Mouse (Mus musculus): ENCODE data around the gene Pde4b. TPM values are rescaled to one million over a fixed set of nuclear protein-coding genes. Genes with fewer than 3 reads are reported as not detected.
A peak's percentile ranks its signal among the peaks of the same experiment; 100 is the strongest.

Gene Pde4b
- polyA plus RNA-seq, 1 experiment: 4.9 TPM

DNA sequence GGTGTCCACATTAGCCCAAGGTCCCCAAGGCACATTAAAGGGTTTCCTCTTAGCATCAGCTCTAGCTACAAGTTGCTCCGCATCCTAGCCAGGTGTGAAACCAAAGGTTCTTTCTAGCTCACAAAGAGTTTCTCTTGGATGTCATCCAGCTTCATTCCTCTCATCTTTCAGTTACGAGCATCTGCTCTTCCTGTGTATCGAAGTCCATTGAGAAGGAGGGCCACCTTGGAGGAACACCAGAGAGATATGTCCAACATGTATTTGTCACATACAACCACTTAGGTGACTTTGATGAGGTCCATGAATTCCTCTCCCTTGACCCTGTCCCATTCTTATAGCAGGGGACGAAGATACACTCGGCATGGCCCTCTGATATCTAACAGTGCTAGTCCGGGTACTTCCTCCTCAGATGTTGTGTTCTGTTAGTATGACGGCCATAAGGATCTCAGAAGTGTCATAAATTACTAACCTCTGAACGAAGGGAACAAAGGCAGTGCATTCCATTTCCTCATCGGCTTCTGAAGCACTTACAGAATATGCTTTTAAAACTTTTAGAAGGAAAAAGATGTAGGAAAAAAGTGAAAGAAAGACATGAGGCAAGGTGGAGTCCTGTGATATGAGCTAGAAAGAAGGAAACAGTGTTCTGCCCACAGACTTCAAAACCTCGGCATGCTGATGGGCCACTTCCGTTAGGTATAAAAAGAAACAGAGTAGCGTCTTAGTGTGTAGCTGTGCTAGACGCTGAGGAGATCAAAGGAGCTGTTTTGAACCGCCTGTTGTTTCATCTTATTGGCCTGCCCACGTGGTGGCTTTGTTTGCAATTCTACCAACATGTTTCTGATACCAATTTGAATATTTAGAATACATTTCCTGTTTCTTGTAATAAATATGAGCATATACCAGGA lies 419.3 kb downstream of the Pde4b start:
- Histone ChIP-seq H3K27ac (replicated peaks; ENCODE audit: low read depth, low read length) (peak overlapping the region; percentile 53), H3K4me1 (ENCODE audit: control insufficient read depth, insufficient read depth, insufficient read length, low read length) (peaks cover 33% of the 10 kb centered on the region), H3K4me3 (ENCODE audit: insufficient read depth, low read depth, low read length) (no peak overlapping the region; the same call in 1 of the 2 replicates)

GRCm38 (mm10) chr4:102507344-102507743 lies 420.0 kb downstream of the Pde4b start:
- no peak overlapping the region for H3K4me3 ChIP-seq (ENCODE audit: insufficient read depth, low read depth, low read length)
- H3K27ac ChIP-seq (replicated peaks; ENCODE audit: low read depth, low read length): no peak overlapping the region
- H3K4me1 ChIP-seq (ENCODE audit: control insufficient read depth, insufficient read depth, insufficient read length, low read length): peaks cover 37% of the 10 kb centered on the region

DNA sequence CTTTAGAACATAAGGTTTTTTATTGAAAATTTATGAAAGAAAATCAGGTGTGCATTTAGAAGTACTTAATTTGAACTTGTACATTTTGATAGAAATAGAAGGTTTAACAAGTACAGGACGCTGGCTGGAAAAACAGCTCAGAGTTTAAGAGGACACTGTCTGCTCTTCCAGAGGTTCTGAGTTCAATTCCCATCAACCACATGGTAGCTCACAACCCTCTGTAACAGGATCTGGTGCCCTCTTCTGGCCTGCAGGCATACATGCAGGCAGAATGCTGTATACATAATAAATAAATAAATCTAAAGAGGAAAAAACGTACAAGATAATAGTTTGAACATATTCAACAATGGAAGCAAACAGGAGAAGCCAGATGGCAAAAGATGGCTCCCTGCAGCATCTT lies 420.4 kb downstream of the Pde4b start:
- Histone ChIP-seq H3K4me1 (ENCODE audit: control insufficient read depth, insufficient read depth, insufficient read length, low read length) (peaks cover 37% of the 10 kb centered on the region), H3K27ac (replicated peaks; ENCODE audit: low read depth, low read length) (no peak overlapping the region), H3K4me3 (ENCODE audit: insufficient read depth, low read depth, low read length) (no peak overlapping the region)

DNA sequence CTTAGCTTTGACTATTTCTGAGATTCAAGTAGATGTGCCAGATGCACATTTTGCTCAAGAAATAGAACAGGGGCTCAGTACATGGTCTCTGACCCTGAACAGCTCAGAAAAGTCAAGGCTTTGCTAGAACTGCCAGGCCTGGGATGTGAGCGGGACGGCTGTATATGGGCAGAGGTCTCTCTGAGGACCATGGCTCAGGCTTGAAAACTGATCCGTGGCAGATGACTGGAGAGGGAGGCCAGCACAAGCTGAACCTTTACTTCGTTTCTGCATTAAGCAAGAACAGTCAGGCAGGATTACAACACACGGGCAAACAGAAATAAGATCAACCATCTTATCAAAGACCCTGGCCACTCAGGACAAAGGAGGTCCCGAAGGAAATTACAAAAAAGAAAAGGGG lies 422.7 kb downstream of the Pde4b start:
- H3K27ac ChIP-seq (replicated peaks; ENCODE audit: low read depth, low read length): peak overlapping the region; percentile 21; the same call in 1 of the 2 replicates
- no peak overlapping the region for H3K4me3 ChIP-seq (ENCODE audit: insufficient read depth, low read depth, low read length)
- peaks cover 30% of the 10 kb centered on the region for H3K4me1 ChIP-seq (ENCODE audit: control insufficient read depth, insufficient read depth, insufficient read length, low read length)

DNA sequence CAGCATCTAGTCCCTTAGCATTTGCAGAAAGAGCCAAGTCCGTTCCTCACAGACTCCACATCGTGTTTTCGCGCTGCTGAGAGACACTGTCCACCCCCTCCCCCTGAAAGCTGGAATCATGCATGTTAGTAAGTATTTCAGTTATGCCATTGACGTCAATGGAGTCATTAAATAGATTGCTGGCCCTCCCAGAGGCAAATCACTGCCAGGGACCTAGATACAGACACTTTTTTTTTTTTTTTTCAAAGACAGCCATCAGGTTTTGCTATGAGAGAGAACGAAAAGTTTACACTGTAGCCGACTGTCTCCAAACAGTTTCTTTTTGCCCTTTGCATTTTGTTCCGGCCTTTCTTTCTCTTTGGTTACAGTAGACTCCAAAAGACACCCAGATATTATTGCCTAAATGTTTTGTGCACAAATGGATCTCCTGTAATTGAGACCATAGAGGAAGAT lies 423.6 kb downstream of the Pde4b start:
- Histone ChIP-seq H3K4me3 (ENCODE audit: insufficient read depth, low read depth, low read length) (peak overlapping the region; percentile 8; the same call in 1 of the 2 replicates), H3K27ac (replicated peaks; ENCODE audit: low read depth, low read length) (peak overlapping the region; percentile 69), H3K4me1 (ENCODE audit: control insufficient read depth, insufficient read depth, insufficient read length, low read length) (peaks cover 31% of the 10 kb centered on the region)

DNA sequence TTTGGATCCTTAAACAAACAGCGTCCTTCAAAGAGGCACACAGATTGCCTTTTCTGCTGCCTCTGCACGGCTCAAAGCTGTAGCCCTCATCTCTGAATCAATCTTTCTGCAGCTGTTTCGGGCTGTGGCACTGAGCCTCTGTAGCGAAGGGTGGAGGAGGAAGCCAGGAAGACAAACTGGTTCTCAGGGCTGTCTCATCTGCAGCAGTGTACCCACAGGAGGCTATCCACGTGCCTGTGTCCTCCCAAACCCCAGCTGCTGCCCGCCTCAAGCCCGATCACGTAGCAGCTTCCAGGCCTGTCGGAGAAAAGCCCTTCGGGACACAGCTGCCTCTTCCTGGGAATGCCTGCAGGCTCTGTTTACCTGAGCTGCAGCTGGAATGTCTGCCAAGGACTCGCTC lies 424.2 kb downstream of the Pde4b start:
- H3K27ac ChIP-seq (replicated peaks; ENCODE audit: low read depth, low read length): peak overlapping the region; percentile 69
- H3K4me3 ChIP-seq (ENCODE audit: insufficient read depth, low read depth, low read length): peak overlapping the region; percentile 4; the same call in 1 of the 2 replicates
- H3K4me1 ChIP-seq (ENCODE audit: control insufficient read depth, insufficient read depth, insufficient read length, low read length): peaks cover 26% of the 10 kb centered on the region

GRCm38 (mm10) chr4:102512940-102513339 lies 425.6 kb downstream of the Pde4b start:
- peaks cover 25% of the 10 kb centered on the region for H3K4me1 ChIP-seq (ENCODE audit: control insufficient read depth, insufficient read depth, insufficient read length, low read length)
- H3K4me3 ChIP-seq (ENCODE audit: insufficient read depth, low read depth, low read length): no peak overlapping the region
- no peak overlapping the region for H3K27ac ChIP-seq (replicated peaks; ENCODE audit: low read depth, low read length)

- H3K27ac ChIP-seq (replicated peaks; ENCODE audit: low read depth, low read length): no peak overlapping the region
- H3K4me3 ChIP-seq (ENCODE audit: insufficient read depth, low read depth, low read length): no peak overlapping the region
- H3K4me1 ChIP-seq (ENCODE audit: control insufficient read depth, insufficient read depth, insufficient read length, low read length): peaks cover 25% of the 10 kb centered on the region
Measured at GRCm38 (mm10) chr4:102513514-102513913, 426.2 kb downstream of the Pde4b start.

- Histone ChIP-seq H3K27ac (replicated peaks; ENCODE audit: low read depth, low read length) (no peak overlapping the region), H3K4me3 (ENCODE audit: insufficient read depth, low read depth, low read length) (no peak overlapping the region), H3K4me1 (ENCODE audit: control insufficient read depth, insufficient read depth, insufficient read length, low read length) (peaks cover 22% of the 10 kb centered on the region)
Measured at GRCm38 (mm10) chr4:102514972-102515835, 427.9 kb downstream of the Pde4b start.

DNA sequence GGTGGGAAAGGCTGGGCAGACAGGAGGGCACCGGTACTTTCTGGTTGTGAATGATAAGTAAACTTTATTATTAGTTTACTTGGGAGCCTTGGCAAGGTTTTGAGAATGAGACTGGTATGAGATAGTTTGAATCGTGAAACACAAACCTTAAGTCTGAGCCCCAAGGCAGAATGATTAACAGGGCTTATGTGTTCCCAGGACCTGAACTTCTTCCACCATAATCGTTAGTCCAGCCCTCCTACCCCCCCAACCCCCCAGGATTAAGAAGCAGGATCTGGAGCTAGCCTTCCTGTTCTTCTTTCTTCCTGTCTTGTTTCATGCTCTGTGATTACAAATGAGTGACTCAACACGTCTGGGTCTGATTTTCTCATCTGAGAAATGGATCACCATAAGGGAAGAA lies 429.1 kb downstream of the Pde4b start:
- H3K27ac ChIP-seq (replicated peaks; ENCODE audit: low read depth, low read length): no peak overlapping the region
- H3K4me3 ChIP-seq (ENCODE audit: insufficient read depth, low read depth, low read length): no peak overlapping the region
- peaks cover 21% of the 10 kb centered on the region for H3K4me1 ChIP-seq (ENCODE audit: control insufficient read depth, insufficient read depth, insufficient read length, low read length)

DNA sequence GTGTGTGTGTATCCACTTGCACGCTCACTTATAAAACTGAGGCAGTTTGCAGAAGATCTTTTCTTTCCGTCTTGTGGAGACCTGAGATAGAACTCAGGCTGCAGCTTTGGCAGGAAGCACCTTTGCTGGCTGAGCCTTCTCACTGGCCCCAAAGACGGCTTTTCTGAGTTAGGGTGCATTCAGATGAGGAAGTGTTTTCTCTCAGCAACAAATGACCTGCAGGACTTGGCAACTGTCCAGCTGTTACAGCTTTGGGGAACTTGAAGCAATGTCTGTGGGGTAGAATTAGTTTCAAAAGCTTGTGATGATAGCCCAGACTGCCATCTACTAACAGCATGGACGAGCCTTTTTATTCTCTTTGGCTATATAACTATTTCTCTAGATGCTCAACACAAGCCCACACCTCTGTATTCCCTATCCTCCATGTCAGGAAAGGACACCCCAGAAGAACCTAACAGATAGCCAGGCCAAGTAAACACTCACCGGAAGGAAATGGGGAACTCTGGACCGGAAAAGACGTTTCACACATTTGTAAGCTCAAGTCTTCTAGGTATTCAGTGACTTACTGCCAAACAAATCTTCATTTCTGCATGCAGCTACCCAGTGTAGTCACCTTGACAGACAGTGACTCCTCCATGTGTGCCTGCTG lies 429.8 kb downstream of the Pde4b start:
- H3K4me3 ChIP-seq (ENCODE audit: insufficient read depth, low read depth, low read length): no peak overlapping the region
- no peak overlapping the region for H3K27ac ChIP-seq (replicated peaks; ENCODE audit: low read depth, low read length)
- H3K4me1 ChIP-seq (ENCODE audit: control insufficient read depth, insufficient read depth, insufficient read length, low read length): peaks cover 14% of the 10 kb centered on the region

DNA sequence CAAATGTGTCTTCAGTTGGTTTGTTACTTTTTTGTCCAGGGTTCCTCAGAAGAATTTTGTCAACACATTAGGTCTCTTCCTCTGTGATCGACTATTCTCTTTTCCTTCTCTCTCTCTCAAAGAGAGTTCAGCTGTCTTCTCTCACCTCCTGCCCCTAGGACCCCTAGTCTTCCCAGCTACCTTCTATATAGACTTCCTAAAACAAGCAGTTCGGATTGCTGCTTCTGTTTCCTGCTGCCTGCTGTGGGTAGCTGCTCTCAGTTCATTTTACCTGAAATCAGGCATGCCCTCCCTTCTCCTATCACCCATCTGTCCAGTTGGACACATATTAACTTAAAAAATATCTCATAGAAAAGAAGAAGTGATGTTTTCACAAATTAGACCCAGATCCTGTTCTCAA lies 430.3 kb downstream of the Pde4b start:
- Histone ChIP-seq H3K27ac (replicated peaks; ENCODE audit: low read depth, low read length) (no peak overlapping the region), H3K4me3 (ENCODE audit: insufficient read depth, low read depth, low read length) (no peak overlapping the region), H3K4me1 (ENCODE audit: control insufficient read depth, insufficient read depth, insufficient read length, low read length) (peaks cover 11% of the 10 kb centered on the region)

GRCm38 (mm10) chr4:102518341-102518740 lies 431.0 kb downstream of the Pde4b start:
- Histone ChIP-seq H3K4me3 (ENCODE audit: insufficient read depth, low read depth, low read length) (no peak overlapping the region), H3K4me1 (ENCODE audit: control insufficient read depth, insufficient read depth, insufficient read length, low read length) (peaks cover 11% of the 10 kb centered on the region), H3K27ac (replicated peaks; ENCODE audit: low read depth, low read length) (no peak overlapping the region)

DNA sequence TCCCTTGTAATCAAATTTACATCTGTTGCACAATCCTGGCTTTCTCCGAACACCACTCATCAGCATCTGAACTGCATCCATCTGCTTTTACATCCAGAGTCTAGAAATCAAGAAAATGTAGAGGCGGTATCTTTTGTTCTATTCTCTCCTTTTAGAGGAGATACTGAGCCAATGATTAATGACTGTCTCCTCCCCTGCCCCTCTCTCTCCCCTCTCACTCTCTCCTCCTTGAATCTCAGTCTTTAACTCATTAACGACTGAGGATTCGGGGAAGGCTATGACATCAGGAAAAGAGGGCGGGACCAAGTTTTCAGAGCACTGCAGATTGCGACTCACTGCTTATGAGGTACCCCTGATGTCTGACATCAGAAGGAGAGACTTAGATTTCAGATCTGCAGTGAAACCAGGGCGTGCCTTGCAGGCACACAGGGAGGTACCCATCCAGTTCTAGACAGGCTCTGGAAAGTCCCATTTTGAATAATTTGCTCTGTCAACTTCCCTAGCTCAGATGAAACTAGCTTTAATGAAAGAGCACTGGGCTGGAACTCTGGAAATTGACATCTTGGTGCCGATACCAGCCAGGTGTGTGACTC lies 433.4 kb downstream of the Pde4b start:
- H3K4me1 ChIP-seq (ENCODE audit: control insufficient read depth, insufficient read depth, insufficient read length, low read length): no peaks in the 10 kb centered on the region
- H3K4me3 ChIP-seq (ENCODE audit: insufficient read depth, low read depth, low read length): no peak overlapping the region
- no peak overlapping the region for H3K27ac ChIP-seq (replicated peaks; ENCODE audit: low read depth, low read length)
